Mouse (Mus musculus): ENCODE measurements at regions not wholly inside any gene's neighbourhood (a gene's known extent, or its start where the extent isn't known, plus 50 kb on each side); places are given as distances from the start of the nearest gene placed in this dataset.

- TF ChIP-seq CTCF (conservative IDR thresholded peaks at IDR 0.05; ENCODE audit: low read length) (no peak), NANOG (IDR thresholded peaks at IDR 0.05; ENCODE audit: borderline replicate concordance, low read length) (no peak)
Observed at GRCm38 (mm10) chr3:29801081-29801480, 719.3 kb downstream of the Egfem1 start.

Data from E14TG2a.4 (cell line).